Mouse (Mus musculus): Measurements from ENCODE around the gene Ncstn. TPM values are rescaled to one million over a fixed set of nuclear protein-coding genes. Genes with fewer than 3 reads are reported as not detected.

The Ncstn gene
- polyA plus RNA-seq, 1 experiment: 94.0 TPM

GRCm38 (mm10) chr1:172062101-172062500, 20.5 kb downstream of the Ncstn start:
- no peaks in the 10 kb centered on the region for H3K4me1 ChIP-seq (ENCODE audit: control insufficient read depth, insufficient read depth, low read length)
- no peak overlapping the region for H3K27ac ChIP-seq (ENCODE audit: insufficient read depth, low read depth, low read length)
- H3K4me3 ChIP-seq (ENCODE audit: insufficient read depth, low read depth, low read length): no peak overlapping the region
- TF ChIP-seq POLR2A (IDR thresholded peaks at IDR 0.05; ENCODE audit: low read depth, low read length): no peak
- no peak for TF ChIP-seq CTCF (conservative IDR thresholded peaks at IDR 0.05; ENCODE audit: insufficient read depth, insufficient read length, low read depth, low read length)
- H3K36me3 ChIP-seq (ENCODE audit: control insufficient read depth, insufficient read depth, low read length): no peaks in the 10 kb centered on the region
- no peak for DNase-seq
- no peaks in the 10 kb centered on the region for H3K27me3 ChIP-seq (replicated peaks; ENCODE audit: control insufficient read depth, insufficient read depth, low read length)
- WGBS: 79% methylated on average over 2 of the region's 2 CpGs

DNA sequence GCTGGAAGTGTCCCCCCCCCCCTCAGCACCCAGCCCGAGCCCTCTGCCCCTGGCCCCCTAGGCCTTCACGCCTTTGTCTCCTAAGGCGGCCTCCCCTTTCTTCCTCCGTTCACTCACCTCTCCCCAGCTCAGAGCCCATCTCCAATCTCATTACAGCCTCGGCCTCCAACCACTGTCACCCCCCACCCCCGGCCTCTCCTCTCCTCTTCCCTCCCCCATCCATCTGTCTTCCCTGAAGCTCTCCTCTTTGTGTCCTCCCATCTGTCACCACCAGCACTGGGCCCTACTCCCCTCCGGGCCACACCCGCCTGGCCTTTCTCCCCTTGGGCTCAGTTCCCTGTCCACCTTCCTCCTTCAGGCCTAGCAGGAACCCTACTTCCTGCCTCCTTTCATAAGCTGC, 21.4 kb downstream of the Ncstn start:
- Histone ChIP-seq H3K4me1 (ENCODE audit: control insufficient read depth, insufficient read depth, low read length) (no peaks in the 10 kb centered on the region), H3K27ac (ENCODE audit: insufficient read depth, low read depth, low read length) (no peak overlapping the region), H3K4me3 (ENCODE audit: insufficient read depth, low read depth, low read length) (no peak overlapping the region), H3K27me3 (replicated peaks; ENCODE audit: control insufficient read depth, insufficient read depth, low read length) (no peaks in the 10 kb centered on the region), H3K36me3 (ENCODE audit: control insufficient read depth, insufficient read depth, low read length) (no peaks in the 10 kb centered on the region)
- TF ChIP-seq CTCF (conservative IDR thresholded peaks at IDR 0.05; ENCODE audit: insufficient read depth, insufficient read length, low read depth, low read length) (no peak), POLR2A (IDR thresholded peaks at IDR 0.05; ENCODE audit: low read depth, low read length) (no peak)
- WGBS: 63% methylated on average over 8 of the region's 8 CpGs
- no peak for DNase-seq

GRCm38 (mm10) chr1:172060659-172061058, 21.9 kb downstream of the Ncstn start:
- Histone ChIP-seq H3K27ac (ENCODE audit: insufficient read depth, low read depth, low read length) (no peak overlapping the region), H3K27me3 (replicated peaks; ENCODE audit: control insufficient read depth, insufficient read depth, low read length) (no peaks in the 10 kb centered on the region), H3K4me1 (ENCODE audit: control insufficient read depth, insufficient read depth, low read length) (no peaks in the 10 kb centered on the region), H3K4me3 (ENCODE audit: insufficient read depth, low read depth, low read length) (no peak overlapping the region), H3K36me3 (ENCODE audit: control insufficient read depth, insufficient read depth, low read length) (no peaks in the 10 kb centered on the region)
- no peak for TF ChIP-seq POLR2A (IDR thresholded peaks at IDR 0.05; ENCODE audit: low read depth, low read length)
- no peak for TF ChIP-seq CTCF (conservative IDR thresholded peaks at IDR 0.05; ENCODE audit: insufficient read depth, insufficient read length, low read depth, low read length)
- DNase-seq: no peak
- 65% methylated on average over 4 of the region's 4 CpGs for WGBS

DNA sequence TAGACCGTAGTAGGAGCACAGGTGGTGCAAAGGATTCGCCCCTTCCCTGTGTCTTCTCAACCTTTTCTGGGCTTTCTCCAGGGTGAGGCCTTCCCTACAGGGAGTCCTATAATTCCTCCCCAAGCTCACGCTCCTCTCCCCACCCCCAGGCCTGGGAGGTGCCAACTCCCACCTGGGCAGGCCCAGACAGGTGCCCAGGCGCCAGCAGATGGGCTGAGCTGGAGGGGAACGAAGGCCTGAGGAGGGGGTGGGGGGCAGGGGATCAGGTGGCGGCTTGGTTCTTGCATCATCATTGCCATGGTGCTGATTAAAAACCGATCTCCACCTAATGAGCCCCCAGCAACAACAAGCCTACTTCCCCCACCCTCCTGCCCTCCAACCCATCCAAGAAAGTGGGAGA, 23.7 kb downstream of the Ncstn start:
- Histone ChIP-seq H3K36me3 (ENCODE audit: control insufficient read depth, insufficient read depth, low read length) (no peaks in the 10 kb centered on the region), H3K4me1 (ENCODE audit: control insufficient read depth, insufficient read depth, low read length) (peaks cover 3% of the 10 kb centered on the region; the same call in 1 of the 2 replicates), H3K4me3 (ENCODE audit: insufficient read depth, low read depth, low read length) (no peak overlapping the region), H3K27ac (ENCODE audit: insufficient read depth, low read depth, low read length) (no peak overlapping the region), H3K27me3 (replicated peaks; ENCODE audit: control insufficient read depth, insufficient read depth, low read length) (no peaks in the 10 kb centered on the region)
- DNase-seq: no peak
- TF ChIP-seq POLR2A (IDR thresholded peaks at IDR 0.05; ENCODE audit: low read depth, low read length) (no peak), CTCF (conservative IDR thresholded peaks at IDR 0.05; ENCODE audit: insufficient read depth, insufficient read length, low read depth, low read length) (no peak)
- 83% methylated on average over 7 of the region's 7 CpGs for WGBS

DNA sequence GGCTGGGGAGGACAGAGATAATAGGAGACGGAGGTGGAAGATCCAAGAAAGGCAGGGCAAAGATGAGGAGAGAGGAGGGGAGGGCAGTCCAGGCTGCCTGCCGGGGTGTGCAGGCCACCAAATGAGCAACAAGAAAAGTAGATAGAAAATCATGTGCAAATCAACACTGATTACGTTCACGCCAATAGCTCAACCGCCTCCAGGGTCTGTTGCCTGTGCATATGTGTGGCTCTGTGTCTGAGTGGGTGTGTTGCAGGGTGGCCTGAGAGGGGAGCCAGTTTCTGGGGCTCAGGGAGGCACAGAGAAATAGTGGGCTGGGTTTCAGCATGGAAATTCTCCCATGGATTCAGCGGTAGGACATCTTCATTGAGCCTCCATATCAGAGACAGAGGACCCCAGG, 24.3 kb downstream of the Ncstn start:
- H3K27me3 ChIP-seq (replicated peaks; ENCODE audit: control insufficient read depth, insufficient read depth, low read length): no peaks in the 10 kb centered on the region

DNA sequence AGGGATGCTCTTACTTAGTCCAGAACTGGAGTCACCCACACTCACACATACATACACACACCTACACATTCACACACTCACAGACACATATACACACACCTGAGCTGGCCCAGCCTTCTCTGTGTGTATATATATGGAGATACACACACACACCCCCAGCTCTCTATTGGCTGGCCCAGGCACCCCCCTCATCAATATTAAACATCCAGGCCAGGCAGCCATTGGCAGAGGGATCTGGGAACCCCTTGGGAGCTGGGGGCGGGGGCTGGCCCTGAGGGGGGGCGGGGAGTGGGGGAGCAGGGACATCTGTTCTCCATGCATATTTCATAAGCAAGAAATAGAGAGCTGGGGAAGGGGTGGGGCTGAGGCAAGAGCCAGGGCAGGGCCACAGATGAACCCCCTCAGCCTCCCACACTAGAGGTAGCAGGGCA, 25.1 kb downstream of the Ncstn start, which contains the start of gene Nhlh1:
Gene Nhlh1 (minus strand): TSS at position 83 of the 431 bp plus-strand sequence.
- H3K27me3 ChIP-seq (replicated peaks; ENCODE audit: control insufficient read depth, insufficient read depth, low read length): 0 out of 2 replicates have a peak, but pooled peaks cover 2% of the 10 kb centered on the region

More for the DNA sequence above, 24.3 kb downstream of the Ncstn start:
- Histone ChIP-seq H3K27ac (ENCODE audit: insufficient read depth, low read depth, low read length) (no peak overlapping the region), H3K4me1 (ENCODE audit: control insufficient read depth, insufficient read depth, low read length) (peaks cover 4% of the 10 kb centered on the region; the same call in 1 of the 2 replicates), H3K36me3 (ENCODE audit: control insufficient read depth, insufficient read depth, low read length) (no peaks in the 10 kb centered on the region), H3K4me3 (ENCODE audit: insufficient read depth, low read depth, low read length) (no peak overlapping the region)
- no peak for TF ChIP-seq POLR2A (IDR thresholded peaks at IDR 0.05; ENCODE audit: low read depth, low read length)
- TF ChIP-seq CTCF (conservative IDR thresholded peaks at IDR 0.05; ENCODE audit: insufficient read depth, insufficient read length, low read depth, low read length): no peak
- DNase-seq: no peak
- 82% methylated on average over 6 of the region's 6 CpGs for WGBS

DNA sequence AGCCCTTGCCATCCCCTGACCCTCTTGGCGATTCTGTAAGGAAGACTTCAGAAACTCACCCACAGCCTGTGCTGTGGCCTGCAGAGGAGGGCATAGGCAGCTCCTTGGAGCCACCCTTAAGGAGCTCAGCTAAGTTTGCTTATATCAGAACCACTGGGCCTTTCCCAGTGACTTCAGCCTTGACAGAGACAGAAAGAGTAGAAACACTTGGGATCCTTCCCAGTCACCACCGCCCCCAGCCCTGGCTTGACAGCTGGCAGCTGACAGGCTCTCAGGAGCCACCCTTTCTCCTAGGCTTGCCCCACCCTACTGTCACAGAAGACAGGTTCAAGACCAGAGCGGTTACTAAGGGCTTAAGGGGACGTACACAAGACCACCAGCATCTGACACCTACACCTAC, 26.3 kb downstream of the Ncstn start:
- 84% methylated on average over 4 of the region's 4 CpGs for WGBS

More for the DNA sequence above, 25.1 kb downstream of the Ncstn start, which contains the start of gene Nhlh1:
- DNase-seq: no peak
- H3K27ac ChIP-seq (ENCODE audit: insufficient read depth, low read depth, low read length): no peak within 1 kb of the TSS
- no peak within 1 kb of the TSS for H3K4me3 ChIP-seq (ENCODE audit: insufficient read depth, low read depth, low read length)
- no peak for TF ChIP-seq POLR2A (IDR thresholded peaks at IDR 0.05; ENCODE audit: low read depth, low read length)
- TF ChIP-seq CTCF (conservative IDR thresholded peaks at IDR 0.05; ENCODE audit: insufficient read depth, insufficient read length, low read depth, low read length): no peak
- H3K4me1 ChIP-seq (ENCODE audit: control insufficient read depth, insufficient read depth, low read length): peaks cover 4% of the 10 kb centered on the region; the same call in 1 of the 2 replicates
- no peaks in the 10 kb centered on the region for H3K36me3 ChIP-seq (ENCODE audit: control insufficient read depth, insufficient read depth, low read length)
- 69% methylated on average over 2 of the region's 2 CpGs for WGBS

More for the DNA sequence above, 26.3 kb downstream of the Ncstn start:
- Histone ChIP-seq H3K4me1 (ENCODE audit: control insufficient read depth, insufficient read depth, low read length) (peaks cover 4% of the 10 kb centered on the region; the same call in 1 of the 2 replicates), H3K27ac (ENCODE audit: insufficient read depth, low read depth, low read length) (no peak overlapping the region), H3K36me3 (ENCODE audit: control insufficient read depth, insufficient read depth, low read length) (no peaks in the 10 kb centered on the region), H3K4me3 (ENCODE audit: insufficient read depth, low read depth, low read length) (no peak overlapping the region), H3K27me3 (replicated peaks; ENCODE audit: control insufficient read depth, insufficient read depth, low read length) (0 out of 2 replicates have a peak, but pooled peaks cover 2% of the 10 kb centered on the region)
- DNase-seq: no peak
- TF ChIP-seq CTCF (conservative IDR thresholded peaks at IDR 0.05; ENCODE audit: insufficient read depth, insufficient read length, low read depth, low read length) (no peak), POLR2A (IDR thresholded peaks at IDR 0.05; ENCODE audit: low read depth, low read length) (no peak)
